Mouse (Mus musculus): Measurements from ENCODE around the gene Nudt22. TPM values are rescaled to one million over a fixed set of nuclear protein-coding genes. Genes with fewer than 3 reads are reported as not detected.
"Not testable (repeated sequence)": the region's sequence is repeated elsewhere in the genome, so short reads cannot be mapped to it uniquely, and the experiment has no call there.

The Nudt22 gene
- total RNA-seq, 2 experiments from 2014 or later = 13.5 to 14.9 TPM

DNA sequence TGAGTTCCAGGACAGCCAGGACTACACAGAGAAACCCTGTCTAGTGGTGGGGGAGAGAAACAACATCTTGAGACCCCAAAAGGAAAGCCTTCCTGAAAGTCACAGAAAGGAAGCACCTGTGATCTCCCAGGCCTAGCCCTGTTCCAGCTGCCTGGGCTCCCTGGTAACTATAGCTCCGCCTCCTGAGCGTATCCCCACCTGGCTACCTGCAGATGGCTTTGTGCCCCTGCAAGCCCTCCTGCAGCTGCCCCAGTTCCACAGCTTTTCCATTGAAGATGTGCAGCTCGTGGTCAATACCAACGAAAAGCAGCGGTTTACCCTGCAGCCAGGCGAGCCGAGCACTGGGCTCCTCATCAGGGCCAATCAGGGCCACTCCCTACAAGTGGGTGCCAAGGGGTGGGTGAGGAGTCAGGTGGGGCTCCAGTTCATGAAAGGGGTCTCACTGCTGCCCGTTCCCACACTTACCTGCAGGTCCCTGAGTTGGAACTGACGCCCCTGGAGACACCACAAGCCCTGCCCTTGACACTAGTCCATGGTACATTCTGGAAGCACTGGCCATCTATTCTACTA, 1.9 kb upstream of the Nudt22 start:
- DNase-seq (ENCODE audit: extremely low spot score in 1 of 2, low spot score in 1 of 2) = no peak

DNA sequence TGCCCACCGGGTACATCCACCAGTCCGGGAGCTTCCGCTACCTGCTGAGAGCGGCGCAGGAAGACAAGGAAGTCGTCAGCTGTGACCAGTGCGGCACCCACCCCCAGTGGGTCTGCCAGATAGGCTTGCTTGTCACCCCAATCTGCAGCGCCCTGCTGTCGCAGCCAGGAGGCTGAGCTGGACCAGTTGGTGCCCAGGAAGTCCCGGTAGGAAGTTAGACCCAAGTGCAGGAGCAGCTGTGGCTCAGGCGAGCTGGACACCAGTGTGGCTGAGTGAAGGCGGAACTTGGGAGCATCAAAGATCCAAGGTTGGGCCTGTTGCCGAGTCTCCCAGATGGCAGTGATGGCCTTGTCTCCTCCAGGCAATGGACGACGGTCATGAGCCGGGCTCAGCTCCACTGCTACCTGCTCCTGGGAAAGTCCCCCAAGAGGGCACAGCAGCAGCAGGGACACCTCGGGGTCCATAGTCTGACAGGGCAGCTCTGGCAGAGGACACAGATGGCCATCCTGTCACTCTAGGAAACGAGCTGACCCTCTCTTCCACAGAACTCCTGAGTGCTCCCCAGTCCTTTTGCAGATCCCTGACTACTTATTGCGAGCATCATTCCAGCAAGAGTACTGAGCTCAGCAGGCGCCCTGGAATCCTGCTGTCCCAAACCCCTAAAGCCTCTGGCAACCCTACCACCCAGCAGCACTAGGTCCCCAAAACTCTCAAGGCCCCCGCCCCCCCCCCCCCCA, 494 bp downstream of the Nudt22 start:
- DNase-seq (ENCODE audit: extremely low spot score in 1 of 2, low spot score in 1 of 2) = no peak

DNA sequence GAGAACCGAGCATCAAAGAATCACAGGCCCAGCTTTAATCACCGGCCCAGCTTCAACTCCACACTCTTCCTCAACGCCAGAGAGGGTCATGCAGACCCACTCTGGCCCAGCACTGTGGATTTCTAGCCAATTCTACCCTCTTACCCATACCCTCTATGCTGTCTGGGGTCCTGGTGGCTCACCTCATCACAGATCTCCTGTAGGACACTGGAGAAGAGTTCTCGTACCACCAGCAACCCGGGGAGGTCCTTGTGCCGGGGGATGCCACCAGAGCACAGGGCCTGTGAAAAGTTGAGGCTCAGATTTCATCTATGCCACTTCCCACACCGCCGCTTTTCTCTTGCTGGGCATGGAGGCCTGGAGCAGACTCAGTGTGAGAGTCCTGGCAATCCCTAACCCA, 1.4 kb downstream of the Nudt22 start:
- no peak for DNase-seq (ENCODE audit: extremely low spot score in 1 of 2, low spot score in 1 of 2)

DNA sequence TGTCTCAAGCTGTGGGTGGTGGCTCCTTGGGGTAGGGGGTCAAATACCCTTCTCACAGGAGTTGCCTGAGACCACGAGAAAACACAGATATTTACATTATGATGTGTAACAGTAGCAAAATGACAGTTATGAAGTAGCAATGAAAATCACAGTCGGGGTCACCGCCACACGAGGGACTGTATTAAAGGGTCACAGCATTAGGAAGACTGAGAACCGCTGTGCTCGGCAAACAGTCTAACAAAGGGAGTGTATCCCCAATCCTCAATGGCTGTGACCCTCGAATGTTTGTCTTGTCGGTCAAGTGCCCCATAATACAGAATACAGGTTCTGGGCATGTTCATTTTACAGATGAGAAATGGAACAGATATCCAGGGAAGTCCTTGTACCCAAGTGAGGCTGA, 1.9 kb downstream of the Nudt22 start:
- no peak for DNase-seq (ENCODE audit: extremely low spot score in 1 of 2, low spot score in 1 of 2)

DNA sequence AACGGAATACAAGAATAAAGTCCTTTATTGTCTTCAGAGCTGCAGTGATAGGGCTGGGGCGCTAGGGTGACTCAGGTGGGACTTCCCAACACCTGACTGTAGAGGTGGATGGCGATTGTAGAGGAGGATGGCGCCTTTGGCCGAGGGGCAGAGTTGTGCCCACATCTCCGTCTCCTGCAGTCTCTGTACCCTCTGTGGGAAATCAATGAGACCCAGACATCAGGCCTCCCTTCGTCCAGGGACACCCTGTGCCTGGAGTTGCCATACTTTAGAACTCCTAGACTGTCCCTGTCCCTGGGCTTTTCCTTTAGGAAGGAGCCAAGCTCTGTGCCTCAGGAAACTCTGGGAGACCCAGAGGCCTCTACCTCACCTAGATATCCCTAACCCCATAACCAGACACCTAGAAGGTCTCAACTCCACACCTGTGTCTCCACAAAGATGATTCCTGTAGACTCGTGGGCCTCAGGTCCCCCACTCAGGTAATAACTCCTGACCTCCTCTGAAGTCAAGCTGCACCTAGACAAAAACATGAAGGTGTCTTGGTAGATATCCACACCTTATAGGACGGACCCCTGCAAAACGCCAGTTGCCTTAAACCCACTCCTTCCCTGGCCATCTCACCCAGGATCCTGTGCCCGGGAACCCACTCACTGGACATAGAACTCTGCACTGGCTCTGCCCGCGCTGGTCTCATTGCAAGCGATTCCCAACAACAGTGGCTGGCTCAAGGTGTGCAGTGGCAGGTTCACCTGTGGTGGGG, 2.7 kb downstream of the Nudt22 start:
- no peak for DNase-seq (ENCODE audit: extremely low spot score in 1 of 2, low spot score in 1 of 2)

DNA sequence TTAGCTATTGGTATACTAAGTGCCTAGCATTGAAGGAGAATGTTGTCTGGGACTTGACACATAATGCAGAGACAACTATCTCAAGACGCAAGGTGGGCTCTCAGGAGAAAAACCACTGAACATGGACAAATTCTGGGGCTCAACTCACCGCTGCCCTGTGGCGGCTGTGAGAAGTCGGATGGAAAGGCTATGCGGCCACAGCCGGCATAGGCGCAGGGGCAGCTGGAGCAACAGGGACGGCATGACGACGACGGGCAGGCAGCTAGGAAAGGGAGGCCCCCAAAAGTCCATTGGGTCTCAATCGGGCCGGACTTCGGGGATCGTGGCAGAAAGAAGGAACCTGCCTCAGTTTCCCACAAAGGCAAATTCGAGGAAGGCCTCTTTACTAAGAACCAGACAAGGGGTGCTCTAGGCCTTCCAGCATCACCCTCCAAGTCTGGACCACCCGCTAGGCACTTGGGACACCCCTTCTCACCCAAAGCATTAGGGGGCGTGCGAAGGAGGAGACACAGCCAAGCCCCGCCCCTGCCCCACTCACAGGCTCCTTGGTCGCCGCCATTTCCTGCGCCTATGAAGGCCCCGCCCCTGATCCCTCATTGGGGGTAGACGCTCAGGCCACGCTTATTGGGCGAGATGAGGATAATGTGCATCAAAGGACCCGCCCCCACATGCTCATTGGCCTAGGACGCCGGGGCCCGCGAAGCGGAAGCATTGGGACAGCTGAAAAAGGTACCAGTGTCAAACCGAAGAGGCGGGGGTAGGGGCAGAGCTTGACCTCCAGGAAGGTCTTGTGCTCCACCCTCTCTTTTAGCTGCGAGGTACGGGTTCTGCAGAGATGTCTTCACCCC, 3.7 kb downstream of the Nudt22 start, which contains the start of gene Dnajc4:
Gene Dnajc4, minus strand, starts transcription at position 562 of the 848 bp plus-strand sequence.
- peak; percentile 77 to 86 for DNase-seq (ENCODE audit: extremely low spot score in 1 of 2, low spot score in 1 of 2)

DNA sequence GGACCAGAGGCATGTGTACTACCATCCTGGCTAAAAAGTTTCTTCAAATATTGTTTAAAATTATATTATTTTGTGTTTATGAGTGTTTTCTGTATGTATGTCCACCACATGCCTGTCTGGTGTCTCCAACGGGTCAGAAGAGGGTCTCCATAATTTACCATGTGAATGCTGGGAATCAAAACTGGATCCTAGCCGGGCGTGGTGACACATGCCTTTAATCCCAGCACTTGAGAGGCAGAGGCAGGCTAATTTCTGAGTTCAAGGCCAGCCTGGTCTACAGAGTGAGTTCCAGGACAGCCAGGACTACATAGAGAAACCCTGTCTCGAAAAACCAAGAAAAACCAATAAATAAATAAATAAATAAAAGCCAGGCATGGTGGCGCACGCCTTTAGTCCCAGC, 4.8 kb downstream of the Nudt22 start:
- DNase-seq (ENCODE audit: extremely low spot score in 1 of 2, low spot score in 1 of 2) = not testable (repeated sequence)

DNA sequence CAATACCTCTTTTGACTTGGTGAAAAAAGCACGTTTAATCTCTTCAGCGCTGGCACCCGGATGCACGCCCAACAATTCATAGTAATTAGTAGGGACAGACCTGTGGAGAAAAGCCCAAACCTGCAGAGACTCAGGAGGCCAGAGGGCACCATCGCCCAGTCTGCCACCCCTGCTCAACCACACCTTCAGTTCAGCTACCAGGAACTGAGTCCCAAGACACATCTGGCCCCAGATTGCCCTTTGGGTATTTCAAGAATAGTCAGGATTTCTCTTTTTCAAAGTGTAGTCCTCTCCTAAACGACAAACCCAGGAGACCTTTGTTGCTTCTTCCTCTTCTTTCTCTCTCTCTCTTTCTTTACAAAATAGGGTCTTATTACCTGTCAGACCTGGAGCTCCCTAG, 5.2 kb downstream of the Nudt22 start:
- DNase-seq (ENCODE audit: extremely low spot score in 1 of 2, low spot score in 1 of 2) = no peak

DNA sequence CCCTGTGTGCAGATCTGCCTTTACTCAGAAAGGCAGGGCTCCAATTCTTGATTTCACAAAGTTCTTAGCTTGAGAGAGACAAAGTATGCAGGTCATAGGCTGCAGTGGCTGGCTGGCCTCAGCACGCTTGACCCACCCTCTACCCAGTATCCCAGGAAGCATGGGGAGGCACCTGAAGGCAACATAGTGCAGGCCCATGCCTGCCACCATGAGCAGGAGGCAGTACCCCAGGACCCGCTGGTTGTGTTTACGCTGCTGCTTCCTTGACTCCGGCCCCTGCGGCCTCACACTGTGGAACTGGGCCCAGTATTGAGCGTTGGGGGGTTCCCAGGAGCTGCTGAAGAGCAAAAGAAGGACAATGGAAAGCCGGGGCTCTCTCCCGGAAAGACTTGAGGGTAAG, 6.7 kb downstream of the Nudt22 start:
- no peak for DNase-seq (ENCODE audit: extremely low spot score in 1 of 2, low spot score in 1 of 2)

DNA sequence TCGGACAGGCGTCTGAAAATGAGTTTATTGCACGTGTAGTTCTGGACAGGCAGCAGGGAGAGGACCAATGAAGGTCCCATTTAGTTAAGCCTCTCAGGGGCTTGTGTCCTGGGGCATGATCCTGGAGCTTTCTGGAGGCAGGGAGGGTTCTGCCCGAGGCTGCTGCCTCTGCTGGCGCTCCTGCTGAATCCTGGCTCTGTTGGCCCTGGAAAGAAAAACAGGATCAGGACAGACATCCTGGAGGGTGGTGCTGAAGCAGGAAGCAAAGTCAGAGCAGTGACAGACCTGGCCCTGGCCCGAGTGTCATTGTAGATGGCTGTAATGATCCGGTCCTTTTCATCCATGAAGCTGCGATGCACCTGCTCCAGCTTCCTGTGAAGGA, 8.0 kb downstream of the Nudt22 start:
- DNase-seq (ENCODE audit: extremely low spot score in 1 of 2, low spot score in 1 of 2) = no peak

DNA sequence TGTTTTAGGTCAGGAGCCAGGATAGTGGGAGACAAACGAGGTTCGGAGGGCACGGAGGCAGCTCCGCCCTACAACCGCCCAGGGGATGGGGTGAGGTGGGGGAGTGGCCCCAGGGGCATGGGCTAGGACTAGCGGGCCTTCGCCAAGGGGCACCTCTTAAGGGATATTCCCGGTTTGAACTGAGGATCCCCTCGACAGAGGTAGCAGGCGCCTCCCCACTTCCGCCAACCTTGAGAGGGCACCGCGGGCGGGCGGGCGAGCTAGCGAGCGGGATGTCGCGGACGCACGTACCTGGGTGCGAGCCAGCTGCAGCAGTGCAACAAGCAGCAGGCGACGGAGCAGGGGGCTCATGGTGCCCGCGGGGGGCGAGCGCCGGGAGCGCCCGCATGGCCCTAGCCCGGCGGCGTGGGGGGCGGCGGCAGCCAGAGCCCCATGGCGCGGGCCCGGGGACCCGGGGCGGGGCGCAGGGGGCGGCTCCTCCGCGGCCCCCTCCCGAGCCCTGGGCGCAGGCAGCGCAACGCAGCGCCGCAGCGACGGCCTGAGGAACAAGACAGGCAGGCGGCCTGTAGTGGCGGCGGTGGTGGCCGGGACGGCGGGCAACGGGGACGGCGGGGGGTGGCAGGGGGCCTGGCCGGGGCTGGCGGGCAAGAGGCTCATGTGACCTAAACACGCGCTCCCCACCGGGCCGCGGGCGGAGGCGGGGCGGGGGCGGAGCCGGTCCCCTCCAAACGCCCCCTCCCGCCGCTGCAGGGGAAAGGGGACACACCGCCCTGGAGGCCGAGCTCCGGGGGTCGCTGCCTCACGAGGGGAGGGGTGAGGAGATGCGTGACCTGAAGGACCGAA, 8.6 kb downstream of the Nudt22 start, which contains the start of gene Vegfb:
Gene Vegfb, minus strand, starts transcription at position 591 of the 843 bp plus-strand sequence.
- peak in 1 of 2 experiments; percentile 48 for DNase-seq (ENCODE audit: extremely low spot score in 1 of 2, low spot score in 1 of 2)

DNA sequence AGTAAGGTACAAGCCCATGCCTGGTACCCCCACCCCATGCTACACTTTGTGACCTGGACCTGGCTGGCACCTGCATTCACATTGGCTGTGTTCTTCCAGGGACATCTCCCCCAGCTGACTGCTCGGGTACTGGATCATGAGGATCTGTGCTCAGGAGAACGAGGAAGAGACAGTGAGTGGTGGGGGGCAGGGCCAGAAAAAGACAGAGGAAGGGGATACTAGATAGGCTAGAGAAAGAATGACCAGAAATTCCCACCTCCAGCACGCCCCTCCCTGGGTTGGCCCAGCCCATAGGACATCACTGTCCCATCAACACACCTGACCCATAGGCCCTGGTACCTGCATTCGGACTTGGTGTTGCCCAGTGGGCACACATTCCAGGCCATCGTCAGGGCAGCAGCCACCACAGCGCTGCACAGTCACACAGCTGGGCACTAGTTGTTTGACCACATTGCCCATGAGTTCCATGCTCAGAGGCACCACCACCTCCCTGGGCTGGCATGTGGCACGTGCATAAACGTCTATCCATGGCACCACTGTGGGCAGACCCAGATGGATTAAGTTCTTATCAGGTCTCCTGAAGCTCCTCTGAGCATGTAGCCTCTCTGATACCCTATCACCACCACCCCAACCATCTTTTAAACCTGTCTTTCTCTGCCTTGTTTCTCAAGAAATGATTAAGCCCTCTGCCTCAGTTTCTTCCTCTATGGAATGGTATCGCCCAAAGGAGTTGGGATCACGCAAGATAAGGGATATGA, 9.8 kb downstream of the Nudt22 start:
- no peak for DNase-seq (ENCODE audit: extremely low spot score in 1 of 2, low spot score in 1 of 2)

DNA sequence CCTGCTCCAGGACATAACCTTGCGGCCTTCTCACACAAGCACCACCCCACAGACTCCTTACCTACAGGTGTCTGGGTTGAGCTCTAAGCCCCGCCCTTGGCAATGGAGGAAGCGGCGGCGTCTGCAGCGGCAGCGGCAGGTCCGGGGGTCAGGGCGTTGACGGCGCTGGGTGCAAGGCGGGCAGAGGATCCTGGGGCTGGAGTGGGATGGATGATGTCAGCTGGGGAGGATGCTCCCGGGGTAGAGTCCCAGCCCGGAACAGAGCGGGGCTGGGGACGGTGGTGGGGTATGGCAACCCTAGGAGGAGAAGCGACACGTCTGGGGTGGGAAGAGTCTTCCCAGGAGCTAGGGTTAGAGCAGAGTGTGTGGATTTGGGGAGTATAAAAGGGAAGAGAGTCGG, 10.6 kb downstream of the Nudt22 start:
- no peak for DNase-seq (ENCODE audit: extremely low spot score in 1 of 2, low spot score in 1 of 2)

DNA sequence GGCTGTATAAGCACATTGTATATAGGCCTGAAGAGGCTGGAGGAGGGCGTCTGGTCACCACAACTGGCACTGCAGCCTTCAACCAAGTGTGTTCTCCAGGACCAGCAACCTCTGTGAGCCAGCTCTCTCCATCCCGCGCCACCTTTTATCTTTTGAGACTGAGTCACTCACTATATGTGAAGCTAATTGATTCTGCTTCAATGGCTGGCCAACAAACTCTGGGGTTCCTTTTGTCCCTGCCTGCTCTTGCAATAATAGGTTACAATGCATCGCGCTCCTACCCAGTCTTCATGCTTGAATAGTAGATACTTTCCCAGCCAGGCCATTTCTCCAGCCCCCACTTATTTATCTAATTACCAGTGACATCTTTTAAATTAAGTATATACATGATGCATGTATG, 12.3 kb downstream of the Nudt22 start:
- DNase-seq (ENCODE audit: extremely low spot score in 1 of 2, low spot score in 1 of 2) = no peak

DNA sequence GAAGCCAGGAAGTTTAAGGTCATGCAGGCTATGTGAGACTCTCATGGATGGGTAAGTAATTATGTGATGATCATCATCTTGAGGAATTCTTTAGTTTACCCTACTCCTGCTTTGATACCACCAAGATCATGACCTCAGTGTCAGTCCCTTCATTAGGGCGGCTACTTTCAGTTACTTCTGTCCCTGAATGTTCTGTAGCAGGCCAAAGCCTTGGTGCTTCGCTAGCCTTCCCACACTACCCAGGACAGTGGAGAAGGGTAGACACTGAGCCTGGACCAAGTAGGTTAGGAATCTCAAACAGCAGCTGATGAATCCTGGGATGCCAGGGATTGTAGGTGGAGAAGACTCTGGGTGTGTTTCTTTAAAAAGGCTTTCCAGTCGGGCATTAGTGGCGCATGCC, 14.5 kb downstream of the Nudt22 start:
- no peak for DNase-seq (ENCODE audit: extremely low spot score in 1 of 2, low spot score in 1 of 2)

DNA sequence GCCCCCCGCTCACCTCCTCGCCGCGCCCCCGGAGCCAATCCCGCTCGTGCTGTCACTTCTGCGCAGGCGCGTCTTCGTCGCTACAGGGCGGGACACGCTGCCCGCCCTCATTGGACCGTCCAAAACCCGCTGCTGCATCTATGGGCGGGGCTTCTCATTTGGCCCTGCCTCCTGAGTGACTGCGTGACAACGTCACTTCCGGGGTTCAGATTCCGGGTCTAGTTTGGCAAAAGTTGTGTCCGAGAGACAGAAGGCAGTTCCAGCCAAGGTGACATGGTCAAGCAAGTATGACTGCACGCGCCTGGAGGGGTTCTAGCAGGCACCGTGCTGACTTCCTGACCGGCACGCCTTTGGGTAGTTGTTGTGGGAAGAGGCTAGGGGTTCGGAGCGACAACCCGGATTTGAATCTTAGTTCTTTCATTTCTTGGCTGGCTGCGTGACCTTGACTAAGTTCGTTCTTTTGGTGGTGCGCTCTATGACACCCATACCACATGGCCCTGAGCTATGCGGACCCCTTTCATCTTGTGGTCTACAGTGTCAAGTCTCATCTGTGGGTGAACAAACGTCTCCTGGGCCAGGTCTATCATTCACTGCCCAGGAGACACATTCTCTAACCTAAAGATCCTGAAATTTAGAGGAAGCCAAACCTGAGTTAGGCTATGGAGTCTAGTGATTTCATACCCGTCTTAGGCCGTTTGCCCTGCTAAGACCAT, 15.4 kb downstream of the Nudt22 start, which contains the start of gene Fkbp2:
Gene Fkbp2, minus strand, starts transcription at position 121 of the 713 bp plus-strand sequence.
- DNase-seq (ENCODE audit: extremely low spot score in 1 of 2, low spot score in 1 of 2) = peak; percentile 92 to 99

DNA sequence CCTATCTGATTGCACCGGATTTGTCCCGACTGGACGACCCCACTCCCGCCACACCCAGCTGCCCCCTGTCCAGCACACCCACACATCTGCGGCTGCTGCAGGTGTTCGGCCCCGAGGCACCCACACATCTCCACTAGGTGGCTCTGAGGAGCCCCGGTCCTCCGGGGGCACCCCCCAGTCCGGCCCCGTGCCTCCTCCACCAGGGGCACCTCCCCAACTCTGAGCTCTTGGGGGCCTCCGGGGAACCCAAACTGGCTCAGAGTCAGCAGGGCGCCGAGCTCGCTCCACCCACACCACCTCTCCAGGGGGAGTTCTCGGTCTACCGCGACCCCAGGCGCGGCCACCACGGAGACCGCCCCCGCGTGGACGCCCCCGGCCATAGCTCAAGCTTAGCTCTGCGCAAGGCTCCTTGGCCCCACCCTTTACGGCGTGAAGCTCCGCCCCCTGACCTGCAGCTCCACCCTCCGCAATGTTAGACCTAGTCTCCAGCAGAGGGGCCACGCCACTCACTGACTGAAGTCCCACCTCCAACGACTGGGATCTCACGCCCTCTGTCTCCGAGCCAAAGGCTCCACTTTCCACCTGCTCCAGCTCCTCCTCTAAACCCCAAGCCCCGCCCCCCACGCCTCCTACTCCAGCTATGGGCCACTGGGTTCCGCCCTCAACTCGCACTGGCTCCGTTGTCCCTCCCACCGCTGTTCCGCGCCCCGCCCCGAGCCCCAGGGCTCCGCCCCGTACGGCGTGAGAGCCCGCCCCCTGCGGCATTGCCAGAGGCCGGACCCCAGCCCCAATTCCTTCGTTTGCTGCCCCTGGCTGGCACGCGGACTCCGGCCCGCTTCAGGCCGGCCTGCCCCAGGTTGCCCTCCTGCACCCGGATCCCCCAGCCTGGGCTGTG, 16.2 kb downstream of the Nudt22 start:
- DNase-seq (ENCODE audit: extremely low spot score in 1 of 2, low spot score in 1 of 2) = peak; percentile 97 to 100

Data from layer of hippocampus, postnatal 25 days (tissue).